Mouse (Mus musculus) small intestine, adult 2 months (tissue): ENCODE measurements at regions not wholly inside any gene's neighbourhood (a gene's known extent, or its start where the extent isn't known, plus 50 kb on each side); places are given as distances from the start of the nearest gene placed in this dataset.

Source experiments
- CTCF ChIP-seq: fragments of 200-500 bp; IDR thresholded peaks from 2 replicates; pipeline ENCODE4 v1.5.1; 2012; ENCODE audit warnings: low read depth, mild to moderate bottlenecking, control low read depth, inconsistent platforms, low read length, moderate library complexity, mixed read lengths; ENCODE audit not compliant: insufficient replicate concordance, insufficient read length; ENCODE audit errors: extremely low read depth
- POLR2A ChIP-seq: fragments of 200-500 bp; IDR thresholded peaks from 2 replicates; pipeline ENCODE4 v1.6.1; 2012; ENCODE audit warnings: low read depth, mild to moderate bottlenecking, control low read depth, inconsistent platforms, low read length, moderate library complexity

GRCm38 (mm10) chr13:3725803-3726202 is 78.3 kb downstream of the Calml3 start:
- TF ChIP-seq CTCF = no peak
- TF ChIP-seq POLR2A = no peak
